Mouse (Mus musculus): ENCODE results near the gene Lgi4.

- TF ChIP-seq EP300 (IDR thresholded peaks at IDR 0.05) (no peak), CTCF (IDR thresholded peaks at IDR 0.05) (no peak)
Measured at GRCm38 (mm10) chr7:31055354-31055824, 3.8 kb upstream of the Lgi4 start.
